Mouse (Mus musculus) lung, adult 2 months (tissue): ENCODE measurements at regions not wholly inside any gene's neighbourhood (a gene's known extent, or its start where the extent isn't known, plus 50 kb on each side); places are given as distances from the start of the nearest gene placed in this dataset.

Experiments used
- DNase-seq: peaks from one replicate; pipeline ENCODE4 v3.0.0; 2022
- H3K4me1 ChIP-seq: fragments of 200-500 bp; 2 replicates; pipeline ENCODE4 v1.6.1; 2011; ENCODE audit warnings: low read length; ENCODE audit not compliant: control insufficient read depth, insufficient read depth
- H3K4me3 ChIP-seq: fragments of 200-500 bp; replicated peaks from 2 replicates; pipeline ENCODE3; 2011; ENCODE audit warnings: low read depth, mild to moderate bottlenecking, control low read depth, low read length; ENCODE audit errors: extremely low read depth
- CTCF ChIP-seq: fragments of 200-500 bp; IDR thresholded peaks from 2 replicates; pipeline ENCODE4 v1.5.1; 2011; ENCODE audit warnings: mild to moderate bottlenecking, low read length, control low read depth; ENCODE audit not compliant: insufficient read depth
- POLR2A ChIP-seq: fragments of 200-500 bp; IDR thresholded peaks from 2 replicates; pipeline ENCODE4 v1.6.1; 2011; ENCODE audit warnings: low read depth, mild to moderate bottlenecking, control low read depth, low read length, borderline replicate concordance; ENCODE audit errors: extremely low read depth
- WGBS: fragments of 180-500 bp; shearing (Covaris S2); methylation state at CpG from one replicate; pipeline ENCODE4 v1.1.7; 2018; 5-methylcytosine and 5-hydroxymethylcytosine counted together

- WGBS: 48% methylated on average over 2 of the region's 2 CpGs
- TF ChIP-seq POLR2A (no peak), CTCF (no peak)
- no peaks in the 10 kb centered on the region for H3K4me1 ChIP-seq
- no peak overlapping the region for H3K4me3 ChIP-seq
- peak; percentile 2 for DNase-seq
Measured at GRCm38 (mm10) chr4:3049972-3050846, 116.9 kb upstream of the Vmn1r2 start.

GRCm38 (mm10) chr4:3050847-3051135 is 116.3 kb upstream of the Vmn1r2 start:
- WGBS: 70% methylated on average over 3 of the region's 3 CpGs
- DNase-seq: peak; percentile 0
- TF ChIP-seq POLR2A (no peak), CTCF (no peak)
- Histone ChIP-seq H3K4me3 (no peak overlapping the region), H3K4me1 (no peaks in the 10 kb centered on the region)

- peak; percentile 1 for DNase-seq
Measured at GRCm38 (mm10) chr4:3051212-3051611, 115.9 kb upstream of the Vmn1r2 start.

GRCm38 (mm10) chr4:3052314-3053059 is 114.6 kb upstream of the Vmn1r2 start:
- WGBS: 79% methylated on average over 4 of the region's 4 CpGs
- TF ChIP-seq CTCF: peak; percentile 48
- TF ChIP-seq POLR2A: no peak

More at GRCm38 (mm10) chr4:3051212-3051611, 115.9 kb upstream of the Vmn1r2 start:
- Histone ChIP-seq H3K4me1 (no peaks in the 10 kb centered on the region), H3K4me3 (no peak overlapping the region)
- 64% methylated on average over 5 of the region's 5 CpGs for WGBS
- TF ChIP-seq POLR2A: no peak
- no peak for TF ChIP-seq CTCF

GRCm38 (mm10) chr4:3053060-3053406 is 114.1 kb upstream of the Vmn1r2 start:
- 55% methylated on average over 4 of the region's 4 CpGs for WGBS
- no peak for TF ChIP-seq POLR2A
- no peak for TF ChIP-seq CTCF
- H3K4me1 ChIP-seq: no peaks in the 10 kb centered on the region
- no peak for DNase-seq
- no peak overlapping the region for H3K4me3 ChIP-seq

More at GRCm38 (mm10) chr4:3052314-3053059, 114.6 kb upstream of the Vmn1r2 start:
- DNase-seq: peak; percentile 1
- Histone ChIP-seq H3K4me1 (no peaks in the 10 kb centered on the region), H3K4me3 (no peak overlapping the region)

GRCm38 (mm10) chr4:3053496-3054216 is 113.5 kb upstream of the Vmn1r2 start:
- no peaks in the 10 kb centered on the region for H3K4me1 ChIP-seq
- DNase-seq: peak; percentile 2
- WGBS: 85% methylated on average over 2 of the region's 2 CpGs
- TF ChIP-seq CTCF (no peak), POLR2A (no peak)
- no peak overlapping the region for H3K4me3 ChIP-seq

- TF ChIP-seq CTCF: no peak
- no peak for TF ChIP-seq POLR2A
- Histone ChIP-seq H3K4me1 (no peaks in the 10 kb centered on the region), H3K4me3 (no peak overlapping the region)
- no peak for DNase-seq
Measured at GRCm38 (mm10) chr4:3054886-3055285, 112.2 kb upstream of the Vmn1r2 start.

GRCm38 (mm10) chr4:3055396-3055795 is 111.7 kb upstream of the Vmn1r2 start:
- WGBS: 76% methylated on average over 1 of the region's 1 CpGs
- Histone ChIP-seq H3K4me3 (no peak overlapping the region), H3K4me1 (no peaks in the 10 kb centered on the region)
- no peak for TF ChIP-seq POLR2A
- TF ChIP-seq CTCF: no peak
- DNase-seq: peak; percentile 1

GRCm38 (mm10) chr4:3059511-3060054 is 107.5 kb upstream of the Vmn1r2 start:
- H3K4me1 ChIP-seq: no peaks in the 10 kb centered on the region
- WGBS: 54% methylated on average over 2 of the region's 2 CpGs

More at GRCm38 (mm10) chr4:3059511-3060054, 107.5 kb upstream of the Vmn1r2 start:
- TF ChIP-seq POLR2A (no peak), CTCF (no peak)
- peak; percentile 1 for DNase-seq
- no peak overlapping the region for H3K4me3 ChIP-seq
